Mouse (Mus musculus) kidney, embryonic 16.5 days (tissue): ENCODE results near the gene Unc13c. TPM values are rescaled to one million over a fixed set of nuclear protein-coding genes. Genes with fewer than 3 reads are reported as not detected.

ENCODE experiments used
- ATAC-seq: fragments of 200-750 bp; cut with Nextera tagmentation; 2 replicates; pipeline ENCODE4 v1.8.0; 2017; ENCODE audit warnings: moderate TSS enrichment; ENCODE audit not compliant: low FRiP score, low TSS enrichment
- H3K27ac ChIP-seq: fragments of 300-500 bp; sonication (generic); 2 replicates; pipeline ENCODE4 v1.5.1; 2014; ENCODE audit warnings: low read length
- H3K27me3 ChIP-seq: fragments of 300-500 bp; sonication (generic); 2 replicates; pipeline ENCODE4 v1.6.1; 2014; ENCODE audit warnings: low read length, control low read depth, mixed read lengths; ENCODE audit not compliant: insufficient read depth
- H3K36me3 ChIP-seq: fragments of 300-500 bp; sonication (generic); 2 replicates; pipeline ENCODE4 v1.6.1; 2014; ENCODE audit warnings: low read length, control low read depth, mixed read lengths; ENCODE audit not compliant: insufficient read depth
- H3K4me1 ChIP-seq: fragments of 300-500 bp; sonication (generic); 2 replicates; pipeline ENCODE4 v1.6.1; 2014; ENCODE audit warnings: low read length, control low read depth, mixed read lengths; ENCODE audit not compliant: insufficient read depth
- H3K4me2 ChIP-seq: fragments of 300-500 bp; sonication (generic); replicated peaks from 2 replicates; pipeline ENCODE4 v1.6.1; 2014; ENCODE audit warnings: low read depth, low read length
- H3K4me3 ChIP-seq: fragments of 300-500 bp; sonication (generic); 2 replicates; pipeline ENCODE4 v1.5.1; 2014; ENCODE audit warnings: mild to moderate bottlenecking, low read length
- H3K9ac ChIP-seq: fragments of 300-500 bp; sonication (generic); replicated peaks from 2 replicates; pipeline ENCODE4 v1.6.1; 2014; ENCODE audit warnings: low read length
- H3K9me3 ChIP-seq: fragments of 300-500 bp; sonication (generic); 2 replicates; pipeline ENCODE4 v1.6.1; 2016; ENCODE audit warnings: low read length, control low read depth
- WGBS: fragments of 180-500 bp; shearing (Covaris S2); extraction: QIAGEN DNeasy Blood & Tissue Kit; methylation state at CpG from one replicate; pipeline ENCODE4 v1.1.7; 2014; 5-methylcytosine and 5-hydroxymethylcytosine counted together
- polyA plus RNA-seq: library from polyadenylated mRNA; unstranded; fragments of >200 nt; fragmentation: Nextera tagmentation; extraction: Ambion mirVana; gene quantifications from 2 replicates; pipeline ENCODE4 v1.2.1, GENCODE M21; 2015

The Unc13c gene
- polyA plus RNA-seq, 1 experiment from 2014 or later: 0.41 TPM

GRCm38 (mm10) chr9:73883587-73883986, 85.2 kb downstream of the Unc13c start:
- WGBS: 86% methylated on average over 1 of the region's 1 CpGs
- Histone ChIP-seq H3K9ac (no peak overlapping the region), H3K27me3 (no peaks in the 10 kb centered on the region), H3K4me3 (no peak overlapping the region), H3K36me3 (no peaks in the 10 kb centered on the region), H3K4me1 (no peaks in the 10 kb centered on the region), H3K27ac (no peak overlapping the region), H3K4me2 (no peak overlapping the region), H3K9me3 (no peaks in the 10 kb centered on the region)
- ATAC-seq: no peak

GRCm38 (mm10) chr9:73883143-73883542, 85.6 kb downstream of the Unc13c start:
- H3K9ac ChIP-seq: no peak overlapping the region
- no peaks in the 10 kb centered on the region for H3K36me3 ChIP-seq
- H3K9me3 ChIP-seq: no peaks in the 10 kb centered on the region
- 50% methylated on average over 1 of the region's 1 CpGs for WGBS
- ATAC-seq: no peak
- H3K4me3 ChIP-seq: no peak overlapping the region
- H3K27ac ChIP-seq: no peak overlapping the region
- H3K4me2 ChIP-seq: no peak overlapping the region
- no peaks in the 10 kb centered on the region for H3K27me3 ChIP-seq
- H3K4me1 ChIP-seq: no peaks in the 10 kb centered on the region

DNA sequence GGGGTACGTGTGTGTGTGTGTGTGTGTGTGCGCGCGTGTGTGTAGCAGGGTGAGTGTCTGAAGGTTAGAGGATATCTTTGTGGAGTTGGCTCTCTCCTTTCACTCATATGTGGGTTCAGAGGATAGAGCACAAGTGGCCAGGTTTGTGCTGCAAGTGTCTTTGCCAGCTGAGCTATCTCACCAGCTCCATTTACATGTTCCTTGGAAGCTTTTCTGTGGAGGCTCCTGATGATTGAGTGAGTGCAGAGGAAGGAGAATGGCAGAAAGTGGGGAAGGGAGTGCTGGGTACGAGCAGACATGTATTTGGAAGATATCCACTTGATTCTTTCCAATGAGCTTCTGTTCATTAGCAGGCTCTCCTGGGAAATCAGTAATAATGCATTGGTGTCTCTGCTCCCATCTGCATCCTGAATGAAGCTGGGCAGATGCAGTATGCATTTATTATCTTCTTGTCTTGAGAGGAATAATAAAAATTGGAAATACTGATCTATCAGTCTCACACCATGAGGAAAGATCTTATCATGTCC, 86.3 kb downstream of the Unc13c start:
- H3K4me1 ChIP-seq: no peaks in the 10 kb centered on the region
- no peak for ATAC-seq
- WGBS: 81% methylated on average over 5 of the region's 5 CpGs
- H3K9me3 ChIP-seq: no peaks in the 10 kb centered on the region
- H3K4me2 ChIP-seq: no peak overlapping the region
- H3K27ac ChIP-seq: no peak overlapping the region
- no peak overlapping the region for H3K9ac ChIP-seq
- no peaks in the 10 kb centered on the region for H3K27me3 ChIP-seq
- no peaks in the 10 kb centered on the region for H3K36me3 ChIP-seq
- H3K4me3 ChIP-seq: no peak overlapping the region

DNA sequence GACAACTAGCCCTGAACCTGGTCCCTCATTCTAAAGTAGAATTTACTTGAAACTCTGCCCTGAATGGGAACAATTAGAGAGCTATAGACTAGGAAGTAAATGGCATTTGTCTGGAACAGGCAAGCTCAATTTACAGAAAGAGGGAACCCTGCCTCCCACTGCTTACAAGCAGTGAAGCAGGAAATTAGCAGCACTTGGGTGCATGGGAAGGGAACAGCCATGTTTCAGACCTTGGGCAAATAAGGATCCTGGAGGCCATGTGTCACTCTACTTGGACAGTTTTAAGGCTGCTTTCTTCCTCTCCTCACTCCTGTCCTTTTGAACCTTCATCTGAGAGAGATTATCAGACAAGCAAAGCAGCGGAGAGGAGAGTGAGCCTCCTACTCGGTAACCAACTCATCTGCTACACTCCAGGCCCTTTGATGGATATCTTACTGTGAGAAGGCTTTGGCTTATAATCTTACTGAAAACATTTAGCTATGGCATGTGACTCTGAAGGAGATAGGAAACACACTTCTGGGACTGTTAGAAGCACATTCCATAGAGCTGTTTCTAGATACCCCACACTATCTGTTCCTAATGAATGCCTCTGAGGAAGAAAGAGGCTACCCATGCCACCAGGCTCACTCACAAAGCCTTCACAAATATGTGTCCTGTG, 101.2 kb downstream of the Unc13c start:
- Histone ChIP-seq H3K9ac (no peak overlapping the region), H3K36me3 (no peaks in the 10 kb centered on the region), H3K4me3 (no peak overlapping the region), H3K9me3 (peaks cover 7% of the 10 kb centered on the region), H3K4me2 (no peak overlapping the region), H3K4me1 (peaks cover 16% of the 10 kb centered on the region; the same call in 1 of the 2 replicates), H3K27ac (peak overlapping the region; percentile 77), H3K27me3 (no peaks in the 10 kb centered on the region)
- 22% methylated on average over 2 of the region's 2 CpGs for WGBS
- peak; percentile 91 for ATAC-seq

DNA sequence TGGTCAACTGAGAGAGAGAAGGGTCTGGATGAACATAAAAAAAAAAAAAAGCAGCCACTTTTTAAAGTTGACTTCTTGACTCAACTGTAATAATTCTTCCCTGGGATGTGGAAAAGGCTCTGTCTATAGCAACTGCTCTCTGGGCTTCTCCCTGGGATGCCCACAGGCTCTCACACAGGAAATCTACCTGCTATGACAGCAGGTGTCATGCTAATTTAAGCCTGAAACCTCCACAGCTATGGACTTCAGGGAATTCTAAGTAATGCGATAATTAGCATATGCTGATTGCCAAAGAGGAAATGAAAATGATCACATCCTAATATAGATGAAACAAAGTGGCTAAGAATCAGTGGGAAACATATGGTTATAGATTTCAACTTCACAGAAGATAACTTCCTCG, 102.1 kb downstream of the Unc13c start:
- Histone ChIP-seq H3K9ac (no peak overlapping the region), H3K36me3 (no peaks in the 10 kb centered on the region), H3K4me1 (peaks cover 16% of the 10 kb centered on the region; the same call in 1 of the 2 replicates), H3K4me2 (no peak overlapping the region), H3K4me3 (no peak overlapping the region), H3K27me3 (no peaks in the 10 kb centered on the region), H3K27ac (0 out of 2 replicates have a peak overlapping the region, but pooled peaks have one; percentile 10), H3K9me3 (no peaks in the 10 kb centered on the region; the same call in 1 of the 2 replicates)
- WGBS: 79% methylated on average over 2 of the region's 2 CpGs
- no peak for ATAC-seq

DNA sequence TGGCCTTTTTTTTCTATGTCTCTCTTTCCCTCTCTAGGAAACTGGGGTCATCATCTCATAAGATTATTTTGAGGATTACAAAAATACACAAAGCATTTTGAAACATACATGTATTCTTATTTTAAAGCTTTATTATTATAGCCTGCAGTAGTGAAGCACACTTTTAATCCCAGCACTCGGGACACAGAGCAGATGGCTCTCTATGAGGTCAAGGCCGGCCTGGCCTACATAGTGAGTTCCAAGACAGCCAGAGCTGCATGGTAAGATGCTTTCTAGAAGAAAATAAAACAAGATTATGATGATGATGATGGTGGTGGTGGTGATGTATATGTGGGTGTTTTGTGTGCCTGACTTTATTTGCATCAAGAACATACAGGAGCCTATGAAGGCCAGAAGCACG, 109.3 kb downstream of the Unc13c start:
- Histone ChIP-seq H3K36me3 (no peaks in the 10 kb centered on the region), H3K4me2 (no peak overlapping the region), H3K9ac (no peak overlapping the region), H3K9me3 (no peaks in the 10 kb centered on the region), H3K4me1 (no peaks in the 10 kb centered on the region), H3K27ac (no peak overlapping the region), H3K27me3 (no peaks in the 10 kb centered on the region), H3K4me3 (no peak overlapping the region)
- no peak for ATAC-seq
- WGBS: 84% methylated on average over 3 of the region's 3 CpGs

GRCm38 (mm10) chr9:73854281-73854680, 114.5 kb downstream of the Unc13c start:
- H3K36me3 ChIP-seq: no peaks in the 10 kb centered on the region
- 33% methylated on average over 3 of the region's 3 CpGs for WGBS
- H3K4me1 ChIP-seq: no peaks in the 10 kb centered on the region
- H3K4me2 ChIP-seq: no peak overlapping the region
- no peak for ATAC-seq
- H3K4me3 ChIP-seq: no peak overlapping the region
- no peaks in the 10 kb centered on the region for H3K9me3 ChIP-seq
- H3K27ac ChIP-seq: no peak overlapping the region
- no peak overlapping the region for H3K9ac ChIP-seq
- H3K27me3 ChIP-seq: no peaks in the 10 kb centered on the region

GRCm38 (mm10) chr9:73806681-73807080, 162.1 kb downstream of the Unc13c start:
- H3K4me2 ChIP-seq: no peak overlapping the region
- no peak overlapping the region for H3K27ac ChIP-seq
- no peaks in the 10 kb centered on the region for H3K27me3 ChIP-seq
- H3K9ac ChIP-seq: no peak overlapping the region
- H3K9me3 ChIP-seq: no peaks in the 10 kb centered on the region
- no peak overlapping the region for H3K4me3 ChIP-seq
- no peak for ATAC-seq
- H3K4me1 ChIP-seq: no peaks in the 10 kb centered on the region
- WGBS: 85% methylated on average over 4 of the region's 4 CpGs
- H3K36me3 ChIP-seq: no peaks in the 10 kb centered on the region

GRCm38 (mm10) chr9:73774616-73775015, 194.2 kb downstream of the Unc13c start:
- no peaks in the 10 kb centered on the region for H3K36me3 ChIP-seq
- no peak overlapping the region for H3K4me3 ChIP-seq
- H3K9ac ChIP-seq: no peak overlapping the region
- H3K27ac ChIP-seq: no peak overlapping the region
- H3K4me1 ChIP-seq: no peaks in the 10 kb centered on the region
- no peak overlapping the region for H3K4me2 ChIP-seq
- ATAC-seq: no peak
- H3K27me3 ChIP-seq: no peaks in the 10 kb centered on the region
- WGBS: 78% methylated on average over 4 of the region's 4 CpGs
- H3K9me3 ChIP-seq: no peaks in the 10 kb centered on the region

GRCm38 (mm10) chr9:73755185-73755584, 213.6 kb downstream of the Unc13c start:
- WGBS: 73% methylated on average over 2 of the region's 2 CpGs
- Histone ChIP-seq H3K4me1 (no peaks in the 10 kb centered on the region), H3K27me3 (no peaks in the 10 kb centered on the region; the same call in 1 of the 2 replicates), H3K36me3 (no peaks in the 10 kb centered on the region), H3K9ac (no peak overlapping the region), H3K4me2 (no peak overlapping the region), H3K4me3 (no peak overlapping the region), H3K9me3 (no peaks in the 10 kb centered on the region), H3K27ac (no peak overlapping the region)
- no peak for ATAC-seq
